Mouse (Mus musculus) bone marrow, adult 2 months (tissue): Measurements from ENCODE around the gene Gm13290. TPM values are rescaled to one million over a fixed set of nuclear protein-coding genes. Genes with fewer than 3 reads are reported as not detected.
"Not testable (repeated sequence)": the region's sequence is repeated elsewhere in the genome, so short reads cannot be mapped to it uniquely, and the experiment has no call there.

Experiments
- H3K27ac ChIP-seq: fragments of 200-500 bp; 2 replicates; pipeline ENCODE4 v1.5.1; 2012; ENCODE audit warnings: low read depth, mild to moderate bottlenecking, control low read depth, inconsistent platforms, low read length; ENCODE audit not compliant: control insufficient read depth, poor library complexity, insufficient read depth
- H3K4me1 ChIP-seq: fragments of 200-500 bp; 2 replicates; pipeline ENCODE4 v1.6.1; 2011; ENCODE audit warnings: low read length; ENCODE audit not compliant: control insufficient read depth, insufficient read depth
- H3K4me3 ChIP-seq: fragments of 200-500 bp; replicated peaks from 2 replicates; pipeline ENCODE3; 2011; ENCODE audit warnings: mild to moderate bottlenecking, low read depth, low read length, control low read depth; ENCODE audit not compliant: control insufficient read depth
- CTCF ChIP-seq: fragments of 200-500 bp; IDR thresholded peaks from 2 replicates; pipeline ENCODE4 v1.5.1; 2011; ENCODE audit warnings: low read length, control low read depth; ENCODE audit not compliant: control insufficient read depth, insufficient read depth
- POLR2A ChIP-seq: fragments of 200-500 bp; IDR thresholded peaks from 2 replicates; pipeline ENCODE4 v1.6.1; 2011; ENCODE audit warnings: low read depth, mild to moderate bottlenecking, control low read depth, low read length, borderline replicate concordance; ENCODE audit not compliant: control insufficient read depth
- WGBS: fragments of 180-500 bp; shearing (Covaris S2); methylation state at CpG from one replicate; pipeline ENCODE4 v1.1.7; 2018; 5-methylcytosine and 5-hydroxymethylcytosine counted together
- polyA plus RNA-seq: library from polyadenylated mRNA; stranded (reverse); fragments of >200 nt; gene quantifications from 2 replicates; pipeline ENCODE4 v1.2.4, GENCODE M21; 2011; ENCODE audit warnings: low replicate concordance; ENCODE audit not compliant: missing spikeins, insufficient read depth, insufficient read length

Gm13290 gene
- polyA plus RNA-seq, 1 experiment: not detected

- WGBS: 1% methylated on average over 21 of the region's 21 CpGs
- H3K27ac ChIP-seq: peak overlapping the region; percentile 92
- not testable (repeated sequence) for H3K4me1 ChIP-seq
- peak overlapping the region; percentile 62 for H3K4me3 ChIP-seq
- TF ChIP-seq CTCF: peak; percentile 70
Measured at GRCm38 (mm10) chr4:88757628-88758031, 16.0 kb upstream of the Gm13290 start.

DNA sequence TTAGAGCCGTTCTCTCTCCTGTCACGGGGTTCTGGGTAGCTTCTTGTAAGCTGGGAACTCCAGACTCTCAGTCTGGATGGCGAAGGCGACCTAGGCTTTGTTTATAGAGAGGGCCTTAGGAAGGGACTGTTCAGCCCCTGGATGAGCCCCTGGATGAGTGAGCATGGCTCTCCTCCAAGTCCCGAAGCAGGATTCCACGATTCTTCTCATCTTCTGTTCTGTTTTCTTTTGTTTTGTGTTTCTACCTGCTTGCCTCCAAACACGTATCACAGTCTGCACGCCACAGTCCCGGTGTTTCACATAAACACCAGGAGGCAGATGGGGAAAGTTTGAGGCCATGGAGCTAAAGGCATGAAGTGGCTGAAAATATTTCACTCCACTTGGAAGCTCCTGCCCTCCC is 14.9 kb upstream of the Gm13290 start:
- WGBS: 90% methylated on average over 9 of the region's 9 CpGs
- H3K4me1 ChIP-seq, H3K4me3 ChIP-seq, H3K27ac ChIP-seq: not testable (repeated sequence)

- 14% methylated on average over 11 of the region's 14 CpGs for WGBS
- H3K4me3 ChIP-seq, H3K4me1 ChIP-seq: not testable (repeated sequence)
- H3K27ac ChIP-seq: peak within 1 kb of the TSS; percentile 74; the same call in 1 of the 2 replicates
Measured at GRCm38 (mm10) chr4:88759610-88760268, 13.9 kb upstream of the Gm13290 start, which contains the start of gene Gm13283. Gene Gm13283, plus strand, starts transcription at chr4:88760119.

DNA sequence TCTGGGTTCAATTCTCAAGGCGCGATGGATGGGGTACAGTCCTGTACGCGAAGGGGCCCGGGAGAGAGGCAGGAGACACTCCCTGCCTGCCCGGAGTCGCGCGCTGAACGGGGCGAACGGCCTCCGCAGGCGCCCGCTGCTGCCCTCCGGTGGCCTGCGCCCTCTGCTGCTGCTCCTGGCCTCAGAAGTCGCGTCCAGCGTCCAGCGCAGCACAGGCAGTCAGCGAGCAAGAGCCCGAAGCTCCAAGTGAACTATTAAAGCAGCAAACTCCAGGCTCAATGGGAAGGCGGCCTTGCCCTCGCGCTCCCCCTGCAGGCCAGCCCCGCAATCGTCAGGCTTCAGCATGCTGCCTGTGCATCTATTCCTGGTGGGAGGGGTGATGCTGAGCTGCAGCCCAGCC is 13.2 kb upstream of the Gm13290 start:
- TF ChIP-seq POLR2A: peak; percentile 43; the same call in 1 of the 2 replicates
- H3K4me3 ChIP-seq, H3K4me1 ChIP-seq: not testable (repeated sequence)
- WGBS: under 1% methylated on average over 28 of the region's 28 CpGs
- H3K27ac ChIP-seq: peak overlapping the region; percentile 74; the same call in 1 of the 2 replicates

DNA sequence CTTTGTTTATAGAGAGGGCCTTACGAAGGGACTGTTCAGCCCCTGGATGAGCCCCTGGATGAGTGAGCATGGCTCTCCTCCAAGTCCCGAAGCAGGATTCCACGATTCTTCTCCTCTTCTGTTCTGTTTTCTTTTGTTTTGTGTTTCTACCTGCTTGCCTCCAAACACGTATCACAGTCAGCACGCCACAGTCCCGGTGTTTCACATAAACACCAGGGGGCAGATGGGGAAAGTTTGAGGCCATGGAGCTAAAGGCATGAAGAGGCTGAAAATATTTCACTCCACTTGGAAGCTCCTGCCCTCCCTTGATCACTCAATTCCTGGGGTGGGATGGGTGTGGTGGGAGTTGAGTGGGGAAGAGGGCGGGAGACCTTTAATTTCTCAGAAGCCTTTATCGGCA is 11.9 kb upstream of the Gm13290 start:
- not testable (repeated sequence) for H3K4me3 ChIP-seq, H3K4me1 ChIP-seq, H3K27ac ChIP-seq
- WGBS: 71% methylated on average over 6 of the region's 8 CpGs

- H3K27ac ChIP-seq, H3K4me1 ChIP-seq, H3K4me3 ChIP-seq: not testable (repeated sequence)
- WGBS: 49% methylated on average over 9 of the region's 9 CpGs
Measured at GRCm38 (mm10) chr4:88762341-88762740, 11.3 kb upstream of the Gm13290 start.

GRCm38 (mm10) chr4:88763384-88764018 is 10.1 kb upstream of the Gm13290 start:
- 2% methylated on average over 34 of the region's 42 CpGs for WGBS
- not testable (repeated sequence) for H3K4me1 ChIP-seq
- peak overlapping the region; percentile 81 for H3K27ac ChIP-seq
- H3K4me3 ChIP-seq: peak overlapping the region; percentile 31
- TF ChIP-seq CTCF (peak; percentile 8; the same call in 1 of the 2 replicates), POLR2A (peak; percentile 50; the same call in 1 of the 2 replicates)

GRCm38 (mm10) chr4:88776622-88777021 is 3.0 kb downstream of the Gm13290 start, which contains the start of gene Gm13289:
Gene Gm13289, plus strand, starts transcription at chr4:88776922.
- H3K4me3 ChIP-seq, H3K4me1 ChIP-seq, H3K27ac ChIP-seq: not testable (repeated sequence)
- no CpG with 5 or more reads among the region's 29 CpGs for WGBS

GRCm38 (mm10) chr4:88779550-88779949 is 5.9 kb downstream of the Gm13290 start, which contains the start of gene Gm13272:
Gene Gm13272, plus strand, starts transcription at chr4:88779850.
- not testable (repeated sequence) for H3K4me1 ChIP-seq, H3K27ac ChIP-seq, H3K4me3 ChIP-seq
- WGBS: no CpG with 5 or more reads among the region's 29 CpGs

DNA sequence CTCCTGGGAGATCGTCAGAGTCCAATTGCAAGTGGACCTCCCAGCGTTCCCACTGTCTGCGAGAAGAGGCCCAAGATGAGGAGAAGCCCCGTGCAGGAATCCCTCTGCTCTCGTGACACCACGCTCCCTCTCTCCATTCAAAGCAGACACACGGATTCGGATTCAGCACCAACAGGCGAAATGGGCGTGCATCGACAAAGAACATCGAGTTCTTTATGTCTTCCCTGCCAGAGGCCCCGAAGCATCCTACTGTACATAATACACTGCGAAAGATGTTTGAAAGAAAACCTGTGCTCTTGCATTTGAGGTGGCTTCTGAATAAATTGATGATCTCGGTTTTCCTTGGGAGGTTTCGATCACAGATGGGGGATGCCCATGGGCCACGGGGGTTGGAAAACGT is 6.7 kb downstream of the Gm13290 start:
- H3K4me3 ChIP-seq, H3K27ac ChIP-seq, H3K4me1 ChIP-seq: not testable (repeated sequence)
- WGBS: 67% methylated on average over 16 of the region's 18 CpGs

DNA sequence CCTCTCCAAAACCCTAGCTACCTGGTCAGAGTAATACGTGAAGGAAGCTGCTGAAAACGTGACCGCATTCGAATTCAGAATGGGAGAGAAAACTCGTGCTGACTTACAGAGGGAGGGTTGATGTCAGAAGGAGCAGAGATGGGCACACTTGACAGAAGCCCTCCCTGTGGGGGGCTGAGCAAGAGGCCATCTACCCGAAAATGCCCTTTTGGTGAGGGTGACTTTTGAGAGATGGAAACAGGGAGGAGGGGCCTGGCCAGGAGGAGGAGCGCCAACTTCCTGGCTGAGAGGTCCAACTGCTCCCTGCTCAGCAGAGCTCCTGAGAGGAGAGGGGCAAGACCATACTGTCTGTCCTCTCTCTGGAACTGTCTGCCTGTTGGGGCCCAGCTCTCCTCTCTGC is 8.2 kb downstream of the Gm13290 start, which contains the start of gene Ifnz:
TSS of gene Ifnz (plus strand) at position 301 of the 400 bp plus-strand sequence.
- H3K4me1 ChIP-seq, H3K4me3 ChIP-seq: not testable (repeated sequence)
- WGBS: 8% methylated on average over 5 of the region's 7 CpGs
- peak within 1 kb of the TSS; percentile 69; the same call in 1 of the 2 replicates for H3K27ac ChIP-seq

DNA sequence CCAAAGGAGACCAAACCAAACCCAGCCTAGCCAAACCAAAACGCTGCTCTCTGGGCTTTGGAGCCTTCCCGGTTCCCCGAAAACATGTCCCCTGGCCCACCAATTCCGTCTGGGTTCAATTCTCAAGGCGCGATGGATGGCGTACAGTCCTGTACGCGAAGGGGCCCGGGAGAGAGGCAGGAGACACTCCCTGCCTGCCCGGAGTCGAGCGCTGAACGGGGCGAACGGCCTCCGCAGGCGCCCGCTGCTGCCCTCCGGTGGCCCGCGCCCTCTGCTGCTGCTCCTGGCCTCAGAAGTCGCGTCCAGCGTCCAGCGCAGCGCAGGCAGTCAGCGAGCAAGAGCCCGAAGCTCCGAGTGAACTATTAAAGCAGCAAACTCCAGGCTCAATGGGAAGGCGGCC is 8.7 kb downstream of the Gm13290 start:
- not testable (repeated sequence) for H3K4me3 ChIP-seq, H3K4me1 ChIP-seq
- peak overlapping the region; percentile 69; the same call in 1 of the 2 replicates for H3K27ac ChIP-seq
- under 1% methylated on average over 16 of the region's 31 CpGs for WGBS

DNA sequence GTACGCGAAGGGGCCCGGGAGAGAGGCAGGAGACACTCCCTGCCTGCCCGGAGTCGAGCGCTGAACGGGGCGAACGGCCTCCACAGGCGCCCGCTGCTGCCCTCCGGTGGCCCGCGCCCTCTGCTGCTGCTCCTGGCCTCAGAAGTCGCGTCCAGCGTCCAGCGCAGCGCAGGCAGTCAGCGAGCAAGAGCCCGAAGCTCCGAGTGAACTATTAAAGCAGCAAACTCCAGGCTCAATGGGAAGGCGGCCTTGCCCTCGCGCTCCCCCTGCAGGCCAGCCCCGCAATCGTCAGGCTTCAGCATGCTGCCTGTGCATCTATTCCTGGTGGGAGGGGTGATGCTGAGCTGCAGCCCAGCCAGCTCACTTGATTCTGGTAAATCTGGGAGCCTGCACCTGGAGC is 11.8 kb downstream of the Gm13290 start, which contains the start of gene Gm13276:
TSS of gene Gm13276 (plus strand) at position 301 of the 400 bp plus-strand sequence.
- not testable (repeated sequence) for H3K27ac ChIP-seq, H3K4me3 ChIP-seq, H3K4me1 ChIP-seq
- no CpG with 5 or more reads among the region's 27 CpGs for WGBS
